13 mouse cellular contexts compared by ENCODE assay signal in the genomic region with DNA sequence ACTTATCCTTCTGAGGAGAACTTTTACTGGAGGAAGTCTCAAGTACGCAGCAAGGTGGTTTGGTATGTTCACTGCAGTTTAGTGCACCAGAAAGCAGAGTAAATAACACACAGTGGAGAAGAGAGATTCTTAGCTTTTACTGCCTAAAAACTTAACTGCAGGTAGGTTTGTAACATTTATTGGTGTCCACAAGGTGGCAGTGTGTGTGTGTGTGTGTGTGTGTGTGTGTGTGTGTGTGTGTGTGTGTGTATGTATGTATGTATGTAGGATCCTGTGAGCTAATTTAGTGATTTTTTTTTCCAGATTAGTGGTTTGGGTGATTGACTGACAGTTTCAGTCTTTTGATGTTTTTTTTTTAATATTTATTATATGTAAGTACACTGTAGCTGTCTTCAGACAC. TPM values are rescaled to one million over a fixed set of nuclear protein-coding genes. Genes with fewer than 3 reads are reported as not detected.
A peak's percentile ranks its signal among the peaks of the same experiment; 100 is the strongest.
DNase-seq lines count a peak whose midpoint lies in the region; ATAC-seq and TF ChIP-seq lines count a peak whose summit lies in the region.
"Had no signal": no experiment of that assay in that cellular context is flagged by ENCODE, and none has a peak within 500 bp of the region (broad histone marks: within the 10 kb centered on the region; RNA-seq: fewer than 3 reads in every experiment).

No protein-coding gene starts in this region.

- H3K79me2 ChIP-seq in liver, adult 2 months (ENCODE audit: control insufficient read depth, insufficient read depth, low read length) = no peaks in the 10 kb centered on the region

- H3K4me3 ChIP-seq in forebrain, embryonic 14.5 days (ENCODE audit: low read depth, low read length) = no peak overlapping the region
- H3K4me3 ChIP-seq in forebrain, embryonic 12.5 days (replicated peaks) = no peak overlapping the region
- H3K4me3 ChIP-seq in liver, adult 2 months (ENCODE audit: insufficient read depth, low read depth, low read length) = no peak overlapping the region
- no peak overlapping the region for H3K4me3 ChIP-seq in liver, embryonic 12.5 days
- H3K4me3 ChIP-seq: heart, embryonic 10.5 days; limb, embryonic 15.5 days had no signal

- H3K4me2 ChIP-seq in forebrain, embryonic 14.5 days (ENCODE audit: low read length) = no peak overlapping the region
- no peak overlapping the region for H3K4me2 ChIP-seq in forebrain, embryonic 12.5 days
- H3K4me2 ChIP-seq in liver, embryonic 12.5 days = no peak overlapping the region
- H3K4me2 ChIP-seq: limb, embryonic 15.5 days had no signal

- H3K9ac ChIP-seq in forebrain, embryonic 14.5 days (ENCODE audit: low read length) = no peak overlapping the region
- no peak overlapping the region for H3K9ac ChIP-seq in forebrain, embryonic 12.5 days
- H3K9ac ChIP-seq in liver, adult 2 months (ENCODE audit: low read depth, low read length) = no peak overlapping the region
- no peak overlapping the region for H3K9ac ChIP-seq in liver, embryonic 12.5 days
- H3K9ac ChIP-seq: limb, embryonic 15.5 days had no signal

- H3K4me1 ChIP-seq in forebrain, embryonic 14.5 days (ENCODE audit: control insufficient read depth, insufficient read depth, low read length) = no peaks in the 10 kb centered on the region
- H3K4me1 ChIP-seq in forebrain, embryonic 12.5 days = no peaks in the 10 kb centered on the region
- H3K4me1 ChIP-seq in liver, adult 2 months (ENCODE audit: control insufficient read depth, insufficient read depth, low read length) = no peaks in the 10 kb centered on the region
- peaks cover 7% of the 10 kb centered on the region; the same call in 1 of the 2 replicates for H3K4me1 ChIP-seq in liver, embryonic 12.5 days
- H3K4me1 ChIP-seq: heart, embryonic 10.5 days; limb, embryonic 15.5 days had no signal

- no peaks in the 10 kb centered on the region for H3K9me3 ChIP-seq in forebrain, embryonic 14.5 days (replicated peaks; ENCODE audit: control insufficient read depth, low read length)
- no peaks in the 10 kb centered on the region for H3K9me3 ChIP-seq in forebrain, embryonic 12.5 days
- no peaks in the 10 kb centered on the region for H3K9me3 ChIP-seq in liver, embryonic 12.5 days (replicated peaks)
- H3K9me3 ChIP-seq: heart, embryonic 10.5 days; limb, embryonic 15.5 days had no signal

- H3K27ac ChIP-seq in forebrain, embryonic 14.5 days (ENCODE audit: low read depth, low read length) = no peak overlapping the region
- no peak overlapping the region for H3K27ac ChIP-seq in forebrain, embryonic 12.5 days
- H3K27ac ChIP-seq in liver, adult 2 months (replicated peaks; ENCODE audit: insufficient read depth, low read depth, low read length) = no peak overlapping the region
- no peak overlapping the region for H3K27ac ChIP-seq in liver, embryonic 12.5 days
- H3K27ac ChIP-seq: heart, embryonic 10.5 days; limb, embryonic 15.5 days had no signal

- ATAC-seq in forebrain, embryonic 14.5 days = no peak
- no peak for ATAC-seq in forebrain, embryonic 12.5 days (ENCODE audit: low FRiP score)
- ATAC-seq in liver, embryonic 12.5 days = no peak

- DNase-seq in forebrain, embryonic 14.5 days (ENCODE audit: low spot score) = peak; percentile 37
- peak; percentile 25 for DNase-seq in liver, adult 2 months (ENCODE audit: extremely low read depth, low read depth, low spot score)
- DNase-seq in CD4-positive helper T cell, adult 2 months (ENCODE audit: low read depth, low spot score) = peak; percentile 55
- DNase-seq in brain, embryonic 18.5 days (ENCODE audit: low read depth, low spot score) = peak; percentile 8
- no peak for DNase-seq in layer of hippocampus, adult 11-12 months (ENCODE audit: low spot score)
- no peak for DNase-seq in spleen, postnatal 14 days (ENCODE audit: low spot score in 2 of 2)
- DNase-seq: right cerebral cortex, postnatal 4 days had no signal

- no peak for TF ChIP-seq POLR2A in liver, adult 2 months (IDR thresholded peaks at IDR 0.05; ENCODE audit: extremely low read depth, insufficient read depth, low read length)

- TF ChIP-seq CTCF in liver, adult 2 months (IDR thresholded peaks at IDR 0.05; ENCODE audit: low read depth, low read length) = no peak

- peaks cover 90% of the 10 kb centered on the region for H3K36me3 ChIP-seq in forebrain, embryonic 14.5 days (ENCODE audit: control insufficient read depth, insufficient read depth, low read length)
- H3K36me3 ChIP-seq in forebrain, embryonic 12.5 days (replicated peaks) = peaks cover 90% of the 10 kb centered on the region
- H3K36me3 ChIP-seq in liver, adult 2 months (ENCODE audit: control insufficient read depth, insufficient read depth, low read length) = peaks cover 78% of the 10 kb centered on the region
- H3K36me3 ChIP-seq in liver, embryonic 12.5 days = peaks cover 99% of the 10 kb centered on the region

- no peaks in the 10 kb centered on the region for H3K27me3 ChIP-seq in forebrain, embryonic 14.5 days (replicated peaks; ENCODE audit: control insufficient read depth, insufficient read depth, low read length)
- no peaks in the 10 kb centered on the region for H3K27me3 ChIP-seq in forebrain, embryonic 12.5 days
- no peaks in the 10 kb centered on the region for H3K27me3 ChIP-seq in liver, adult 2 months (ENCODE audit: control insufficient read depth, insufficient read depth, low read length)
- no peaks in the 10 kb centered on the region for H3K27me3 ChIP-seq in liver, embryonic 12.5 days (replicated peaks)
- H3K27me3 ChIP-seq: limb, embryonic 15.5 days had no signal

- WGBS in forebrain, embryonic 14.5 days = 81% methylated on average over 1 of the region's 1 CpGs
- WGBS in forebrain, embryonic 12.5 days = 87% methylated on average over 1 of the region's 1 CpGs
- WGBS in liver, adult 2 months = 100% methylated on average over 1 of the region's 1 CpGs
- WGBS in liver, embryonic 12.5 days (ENCODE audit: insufficient replicate concordance) = 73% methylated on average over 1 of the region's 1 CpGs

RNA-seq across cellular contexts. Expression of a gene that starts 10.8 kb away (rescaled TPM):
- polyA plus RNA-seq in forebrain, embryonic 14.5 days (2014; fragmentation: Nextera tagmentation; extraction: Ambion mirVana) = not detected in 2 replicates
- 0.10 TPM in 1 of 2 replicates, not detected in the other for polyA plus RNA-seq in forebrain, embryonic 12.5 days (2016; fragmentation: Nextera tagmentation; extraction: Ambion mirVana)
- not detected in 2 replicates for total RNA-seq in liver, adult 2 months (2014; rRNA removed)
- not detected in 2 replicates for polyA plus RNA-seq in liver, adult 2 months (2012; rRNA removed)
- not detected in 2 replicates for polyA plus RNA-seq in liver, embryonic 12.5 days (2016; fragmentation: Nextera tagmentation; extraction: Ambion mirVana)
- polyA plus RNA-seq: heart, embryonic 10.5 days; large intestine, adult 2 months; limb, embryonic 15.5 days; neural tube, embryonic 11.5 days had no signal

RNA-seq across cellular contexts. Expression of a gene that starts 31.7 kb away (rescaled TPM):
- 22.8 and 26.2 TPM in 2 replicates for polyA plus RNA-seq in forebrain, embryonic 14.5 days (2014; fragmentation: Nextera tagmentation; extraction: Ambion mirVana)
- polyA plus RNA-seq in forebrain, embryonic 12.5 days (2016; fragmentation: Nextera tagmentation; extraction: Ambion mirVana) = 32.1 and 34.4 TPM in 2 replicates
- total RNA-seq in liver, adult 2 months (2014; rRNA removed) = 17.8 and 18.7 TPM in 2 replicates
- 6.4 and 8.0 TPM in 2 replicates for polyA plus RNA-seq in liver, adult 2 months (2012; rRNA removed)
- polyA plus RNA-seq in liver, embryonic 12.5 days (2016; fragmentation: Nextera tagmentation; extraction: Ambion mirVana) = 18.6 and 19.2 TPM in 2 replicates

RNA-seq across cellular contexts. Expression of a gene that starts 40.1 kb away (rescaled TPM):
- polyA plus RNA-seq in forebrain, embryonic 14.5 days (2014; fragmentation: Nextera tagmentation; extraction: Ambion mirVana) = 108 and 113 TPM in 2 replicates
- polyA plus RNA-seq in forebrain, embryonic 12.5 days (2016; fragmentation: Nextera tagmentation; extraction: Ambion mirVana) = 160 and 161 TPM in 2 replicates
- 72.8 and 76.0 TPM in 2 replicates for total RNA-seq in liver, adult 2 months (2014; rRNA removed)
- polyA plus RNA-seq in liver, adult 2 months (2012; rRNA removed) = 32.1 and 32.2 TPM in 2 replicates
- polyA plus RNA-seq in liver, embryonic 12.5 days (2016; fragmentation: Nextera tagmentation; extraction: Ambion mirVana) = 132 and 135 TPM in 2 replicates

RNA-seq across cellular contexts. Expression of a gene that starts 40.8 kb away (rescaled TPM):
- polyA plus RNA-seq in forebrain, embryonic 14.5 days (2014; fragmentation: Nextera tagmentation; extraction: Ambion mirVana) = 62.6 TPM in 2 replicates
- 39.2 and 40.3 TPM in 2 replicates for polyA plus RNA-seq in forebrain, embryonic 12.5 days (2016; fragmentation: Nextera tagmentation; extraction: Ambion mirVana)
- total RNA-seq in liver, adult 2 months (2014; rRNA removed) = 21.6 and 26.6 TPM in 2 replicates
- polyA plus RNA-seq in liver, adult 2 months (2012; rRNA removed) = 21.4 and 23.9 TPM in 2 replicates
- 180 and 189 TPM in 2 replicates for polyA plus RNA-seq in liver, embryonic 12.5 days (2016; fragmentation: Nextera tagmentation; extraction: Ambion mirVana)

Comparison
In these comparisons a context has a peak if more than half of its experiments do, and no peak if none do; other contexts are left out.
1. DNase-seq: peak in forebrain, embryonic 14.5 days (single experiment), liver, adult 2 months (single experiment), CD4-positive helper T cell, adult 2 months (single experiment) and brain, embryonic 18.5 days (single experiment); none in layer of hippocampus, adult 11-12 months (single experiment) and spleen, postnatal 14 days (0 of 2).